Mouse (Mus musculus): Measurements from ENCODE around the gene Arl5a. TPM values are rescaled to one million over a fixed set of nuclear protein-coding genes. Genes with fewer than 3 reads are reported as not detected.

The Arl5a gene
- total and polyA plus RNA-seq, 3 experiments, result 12.7 to 36.8 (median 14.4) TPM

GRCm38 (mm10) chr2:52377706-52378447 is 46.8 kb downstream of the Arl5a start (continued):
- TF ChIP-seq MXI1 (IDR thresholded peaks at IDR 0.05; ENCODE audit: low read depth, low read length), result peak; percentile 75

GRCm38 (mm10) chr2:52374706-52375105 is 50.0 kb downstream of the Arl5a start:
- DNase-seq (ENCODE audit: low read depth, low spot score), result no peak
- Histone ChIP-seq H3K9ac (ENCODE audit: control insufficient read depth, low read depth, low read length, poor library complexity, severe bottlenecking) (no peak overlapping the region), H3K4me1 (ENCODE audit: control insufficient read depth in 1 of 2, insufficient read depth in 2 of 2, low read length in 2 of 2) (no peaks in the 10 kb centered on the region; a peak in 1 of 4 replicates), H3K79me2 (ENCODE audit: control insufficient read depth, insufficient read depth, low read length, poor library complexity) (no peaks in the 10 kb centered on the region), H3K4me3 (ENCODE audit: control insufficient read depth in 1 of 2, insufficient read depth in 1 of 2, low read depth in 2 of 2, low read length in 2 of 2) (no peak overlapping the region), H3K27ac (ENCODE audit: control insufficient read depth, low read depth, low read length) (no peak overlapping the region), H3K9me3 (replicated peaks; ENCODE audit: insufficient read depth, low read length) (no peaks in the 10 kb centered on the region), H3K36me3 (ENCODE audit: control insufficient read depth in 1 of 2, insufficient read depth in 2 of 2, low read length in 2 of 2) (peaks cover 0 to 2% of the 10 kb centered on the region in 2 experiments; a peak in 2 of 4 replicates), H3K27me3 (ENCODE audit: control insufficient read depth in 1 of 2, insufficient read depth in 2 of 2, low read length in 2 of 2) (no peaks in the 10 kb centered on the region; a peak in 2 of 4 replicates)
- TF ChIP-seq POLR2A (IDR thresholded peaks at IDR 0.05; ENCODE audit: control insufficient read depth in 1 of 2, insufficient read depth in 1 of 2, low read depth in 1 of 2, low read length in 2 of 2, poor library complexity in 1 of 2) (no peak), USF2 (IDR thresholded peaks at IDR 0.05; ENCODE audit: borderline replicate concordance in 1 of 2, insufficient read depth in 1 of 2, low read depth in 1 of 2, low read length in 2 of 2) (no peak), TCF12 (IDR thresholded peaks at IDR 0.05; ENCODE audit: low read depth, low read length) (no peak), ETS1 (IDR thresholded peaks at IDR 0.05; ENCODE audit: low read depth, low read length) (no peak), MYC (IDR thresholded peaks at IDR 0.05; ENCODE audit: low read depth, low read length) (no peak), MEF2A (IDR thresholded peaks at IDR 0.05; ENCODE audit: extremely low read depth, insufficient replicate concordance, low read depth, low read length, poor library complexity, severe bottlenecking) (no peak), MXI1 (IDR thresholded peaks at IDR 0.05; ENCODE audit: low read depth, low read length) (no peak), ZMIZ1 (IDR thresholded peaks at IDR 0.05; ENCODE audit: low read depth, low read length) (no peak), ELF1 (IDR thresholded peaks at IDR 0.05; ENCODE audit: low read depth, low read length) (no peak)

GRCm38 (mm10) chr2:52372480-52372879 is 52.2 kb downstream of the Arl5a start:
- no peak overlapping the region for H3K9ac ChIP-seq (ENCODE audit: control insufficient read depth, low read depth, low read length, poor library complexity, severe bottlenecking)
- no peaks in the 10 kb centered on the region for H3K4me1 ChIP-seq (ENCODE audit: control insufficient read depth in 1 of 2, insufficient read depth in 2 of 2, low read length in 2 of 2)
- TF ChIP-seq ZMIZ1 (IDR thresholded peaks at IDR 0.05; ENCODE audit: low read depth, low read length), result no peak
- TF ChIP-seq POLR2A (IDR thresholded peaks at IDR 0.05; ENCODE audit: control insufficient read depth in 1 of 2, insufficient read depth in 1 of 2, low read depth in 1 of 2, low read length in 2 of 2, poor library complexity in 1 of 2), result no peak
- TF ChIP-seq ZKSCAN1 (IDR thresholded peaks at IDR 0.05; ENCODE audit: low read depth, low read length), result no peak
- no peak for TF ChIP-seq JUND (IDR thresholded peaks at IDR 0.05; ENCODE audit: low read depth, low read length)
- no peak for TF ChIP-seq MYC (IDR thresholded peaks at IDR 0.05; ENCODE audit: low read depth, low read length)
- H3K36me3 ChIP-seq (ENCODE audit: control insufficient read depth in 1 of 2, insufficient read depth in 2 of 2, low read length in 2 of 2), result no peaks in the 10 kb centered on the region
- no peak for DNase-seq (ENCODE audit: low read depth, low spot score)
- no peaks in the 10 kb centered on the region for H3K79me2 ChIP-seq (ENCODE audit: control insufficient read depth, insufficient read depth, low read length, poor library complexity)
- no peaks in the 10 kb centered on the region for H3K9me3 ChIP-seq (replicated peaks; ENCODE audit: insufficient read depth, low read length)
- no peak overlapping the region for H3K4me3 ChIP-seq (ENCODE audit: control insufficient read depth in 1 of 2, insufficient read depth in 1 of 2, low read depth in 2 of 2, low read length in 2 of 2)
- no peaks in the 10 kb centered on the region; a peak in 2 of 4 replicates for H3K27me3 ChIP-seq (ENCODE audit: control insufficient read depth in 1 of 2, insufficient read depth in 2 of 2, low read length in 2 of 2)
- no peak overlapping the region for H3K27ac ChIP-seq (ENCODE audit: control insufficient read depth, low read depth, low read length)

Data from MEL (cell line).